Mouse (Mus musculus) erythroblast, embryonic 14.5 days (primary cell): ENCODE data around the gene Xxylt1. TPM values are rescaled to one million over a fixed set of nuclear protein-coding genes. Genes with fewer than 3 reads are reported as not detected.

ENCODE experiments used
- H3K27me3 ChIP-seq: 2 replicates; pipeline ENCODE4 v1.6.1; 2012; ENCODE audit warnings: inconsistent platforms; ENCODE audit not compliant: control insufficient read depth
- H3K36me3 ChIP-seq: 2 replicates; pipeline ENCODE4 v1.6.1; 2012; ENCODE audit warnings: mild to moderate bottlenecking, inconsistent platforms; ENCODE audit not compliant: control insufficient read depth
- H3K4me1 ChIP-seq: 2 replicates; pipeline ENCODE4 v1.6.1; 2012; ENCODE audit warnings: inconsistent platforms; ENCODE audit not compliant: control insufficient read depth
- H3K4me3 ChIP-seq: replicated peaks from 2 replicates; pipeline ENCODE3; 2012; ENCODE audit warnings: moderate library complexity, mild to moderate bottlenecking, inconsistent platforms
- H3K9me3 ChIP-seq: 2 replicates; pipeline ENCODE4 v1.6.1; 2012; ENCODE audit warnings: low read length, inconsistent platforms, mixed read lengths; ENCODE audit not compliant: control insufficient read depth
- GATA1 ChIP-seq: IDR thresholded peaks from 2 replicates; pipeline ENCODE4 v1.6.1; 2012; ENCODE audit warnings: low read length, inconsistent platforms, mixed read lengths
- TAL1 ChIP-seq: IDR thresholded peaks from 3 replicates; pipeline ENCODE4 v1.6.1; 2012; ENCODE audit warnings: low read length, inconsistent platforms, mixed read lengths
- polyA plus RNA-seq: library from polyadenylated mRNA; stranded (reverse); fragments of >175 nt; gene quantifications from 2 replicates; pipeline ENCODE4 v1.2.3, GENCODE M21; 2012

Xxylt1 gene
- polyA plus RNA-seq, 1 experiment: 0.04 TPM

GRCm38 (mm10) chr16:30916931-30917330, 164.3 kb downstream of the Xxylt1 start:
- Histone ChIP-seq H3K4me1 (no peaks in the 10 kb centered on the region), H3K4me3 (no peak overlapping the region), H3K36me3 (no peaks in the 10 kb centered on the region), H3K9me3 (peaks cover 27% of the 10 kb centered on the region), H3K27me3 (no peaks in the 10 kb centered on the region)
- TF ChIP-seq TAL1 (no peak), GATA1 (no peak)

- no peak overlapping the region for H3K4me3 ChIP-seq
- no peaks in the 10 kb centered on the region for H3K36me3 ChIP-seq
- H3K27me3 ChIP-seq: no peaks in the 10 kb centered on the region
- no peaks in the 10 kb centered on the region for H3K4me1 ChIP-seq
- peaks cover 27% of the 10 kb centered on the region for H3K9me3 ChIP-seq
- no peak for TF ChIP-seq TAL1
- no peak for TF ChIP-seq GATA1
These were observed 165.5 kb downstream of the Xxylt1 start for GRCm38 (mm10) chr16:30915611-30916220.

Other genes starting within 250 kb of the Xxylt1 start
- 0.11 and 0.18 TPM in 2 replicates for gene Acap2, start 119.8 kb upstream of the Xxylt1 start, polyA plus RNA-seq
- gene Ppp1r2, start 193.8 kb upstream of the Xxylt1 start, polyA plus RNA-seq: 8.2 and 9.7 TPM in 2 replicates
- not detected in 2 replicates for gene Apod, start 233.4 kb upstream of the Xxylt1 start, polyA plus RNA-seq